Mouse (Mus musculus): ENCODE data around the gene Nenf. TPM values are rescaled to one million over a fixed set of nuclear protein-coding genes. Genes with fewer than 3 reads are reported as not detected.
A peak's percentile ranks its signal among the peaks of the same experiment; 100 is the strongest.

Nenf gene
- total RNA-seq, 2 experiments from 2014 or later, result 83.5 to 89.9 TPM

DNA sequence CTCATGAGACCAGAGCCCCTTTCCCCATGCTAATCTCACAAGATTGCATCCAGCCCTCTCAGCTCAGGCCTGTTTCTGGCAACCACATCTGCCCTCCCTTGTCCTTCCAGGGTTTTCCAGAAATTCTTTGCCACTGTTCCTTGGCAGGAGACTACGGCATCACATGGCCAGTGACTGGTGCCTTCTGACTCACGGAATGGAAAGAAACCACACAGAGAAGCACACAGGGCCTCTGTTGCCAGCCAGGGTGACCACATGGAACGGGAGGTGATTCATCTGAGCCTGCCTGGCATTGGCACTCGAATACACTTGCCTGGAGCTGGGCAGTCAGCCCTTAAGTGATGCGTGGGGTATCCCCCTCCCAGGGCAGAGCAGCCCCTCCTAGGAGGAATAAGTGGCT lies 25.6 kb downstream of the Nenf start:
- intact Hi-C loops (cut with DNase I), result no loop called here
- peak; percentile 66 for DNase-seq

DNA sequence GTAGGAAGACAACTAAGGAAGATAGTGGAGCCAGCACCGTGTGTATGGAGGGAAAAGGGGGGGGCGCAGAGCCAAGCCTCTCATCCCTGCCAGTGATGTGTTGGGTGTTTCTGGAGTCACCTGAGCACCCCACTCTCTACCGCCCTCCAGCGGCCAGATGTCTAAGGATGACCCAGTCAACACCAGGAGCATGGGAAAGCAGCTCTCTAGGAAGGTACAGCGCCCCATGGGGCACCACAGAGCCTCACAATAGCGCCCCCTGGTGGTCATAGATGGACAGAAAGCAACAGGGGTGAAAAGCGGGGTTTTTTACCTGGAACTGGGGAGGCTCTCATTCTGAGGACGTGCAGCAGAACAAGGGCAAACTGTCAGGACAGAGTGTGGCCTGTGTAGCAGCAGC lies 29.2 kb downstream of the Nenf start:
- DNase-seq, result peak; percentile 50
- intact Hi-C loops (cut with DNase I), result no loop called here

GRCm38 (mm10) chr1:191284502-191284901 lies 33.5 kb downstream of the Nenf start:
- DNase-seq, result no peak
- intact Hi-C loops (cut with DNase I), result no loop called here

DNA sequence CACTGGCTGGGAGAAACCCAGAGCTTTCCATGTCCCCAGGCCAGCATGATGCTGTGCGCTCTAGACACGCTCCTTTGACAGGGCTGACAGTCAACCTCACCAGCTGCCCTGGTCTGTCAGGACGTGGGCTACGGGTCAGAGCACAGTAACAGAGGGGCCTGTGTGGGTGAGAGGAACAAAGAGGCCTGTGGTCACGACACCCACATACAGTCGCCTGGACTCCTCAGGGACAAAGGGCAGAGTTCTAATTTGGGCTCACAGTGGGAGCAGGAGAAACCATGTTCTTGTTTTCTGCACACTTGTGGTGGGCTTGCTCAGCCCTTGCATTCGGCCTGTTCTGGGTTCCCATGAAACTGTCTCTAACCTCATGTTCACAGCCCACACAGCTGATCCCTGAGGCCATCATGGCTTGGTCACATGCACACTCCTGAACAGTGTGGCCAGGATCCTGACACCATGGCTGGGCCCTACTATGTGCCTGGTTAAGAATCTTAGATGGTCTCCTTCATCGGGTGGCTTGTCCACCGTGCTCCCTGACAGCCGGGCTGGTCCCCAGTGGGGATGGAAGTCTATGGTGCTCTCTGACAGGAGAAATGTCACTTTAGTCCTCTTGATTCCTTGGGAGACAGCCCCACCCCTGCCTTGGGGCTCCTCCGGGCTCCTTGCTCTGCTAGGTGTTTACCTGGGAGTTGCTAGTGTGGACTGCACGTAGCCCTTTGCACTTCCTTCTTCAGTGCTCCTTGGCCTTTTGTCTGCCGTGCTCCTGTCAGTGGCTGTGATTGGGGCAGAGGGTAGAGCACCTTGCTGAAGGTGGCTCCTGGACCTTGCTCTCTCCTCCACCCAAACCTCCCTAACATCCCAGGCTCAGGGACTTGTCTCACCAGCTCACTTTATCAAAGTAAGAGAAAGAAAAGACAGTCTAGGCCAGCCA lies 34.6 kb downstream of the Nenf start:
- DNase-seq, result no peak
- intact Hi-C loops (cut with DNase I), result no loop called here

DNA sequence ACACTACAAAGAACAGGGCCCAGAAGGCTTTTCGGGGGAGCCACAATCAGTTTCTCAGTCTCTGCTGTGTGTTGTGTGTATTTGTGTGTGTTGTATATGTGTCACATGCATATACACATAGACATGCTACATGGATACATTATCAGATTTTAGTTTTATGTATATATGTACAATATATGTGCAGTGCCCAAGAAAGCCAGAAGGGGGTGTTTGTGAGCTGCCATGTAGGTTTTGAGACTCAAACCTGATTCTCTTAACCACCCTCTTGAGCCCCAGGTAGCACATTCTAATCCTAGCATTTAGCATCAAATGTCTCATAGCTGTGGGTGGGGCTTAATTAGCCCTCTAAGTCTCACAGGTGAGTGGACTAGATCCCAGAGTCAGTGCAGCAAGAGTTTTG lies 35.7 kb downstream of the Nenf start:
- no peak for DNase-seq
- intact Hi-C loops (cut with DNase I), result no loop called here

DNA sequence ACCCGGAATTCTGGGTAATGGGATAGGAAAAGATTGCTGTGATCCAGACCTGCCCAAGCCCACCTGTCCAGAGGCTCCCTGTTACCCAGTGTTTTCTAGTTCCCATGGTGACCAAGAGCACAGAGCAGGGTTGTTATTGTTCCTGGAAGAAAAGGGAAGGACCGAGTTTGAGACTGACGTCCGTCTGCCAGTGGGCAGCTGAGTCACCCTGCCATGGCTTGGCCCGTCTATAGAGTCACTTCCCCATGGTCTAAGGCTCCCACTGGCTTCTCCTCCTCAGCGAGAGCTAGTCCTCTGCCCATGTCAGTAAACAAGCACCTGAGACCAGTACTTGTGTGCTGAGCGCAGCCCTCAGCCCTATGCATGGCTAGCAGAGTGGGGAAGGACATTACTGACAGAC lies 36.8 kb downstream of the Nenf start:
- intact Hi-C loops (cut with DNase I), result no loop called here
- DNase-seq, result no peak

- intact Hi-C loops (cut with DNase I), result loop anchor here (10.0 kb wide), 1 partner anchor 184 kb away; the partner anchor contains the start of gene Batf3
- DNase-seq, result no peak
Measured at GRCm38 (mm10) chr1:191278324-191278723, 39.7 kb downstream of the Nenf start.

DNA sequence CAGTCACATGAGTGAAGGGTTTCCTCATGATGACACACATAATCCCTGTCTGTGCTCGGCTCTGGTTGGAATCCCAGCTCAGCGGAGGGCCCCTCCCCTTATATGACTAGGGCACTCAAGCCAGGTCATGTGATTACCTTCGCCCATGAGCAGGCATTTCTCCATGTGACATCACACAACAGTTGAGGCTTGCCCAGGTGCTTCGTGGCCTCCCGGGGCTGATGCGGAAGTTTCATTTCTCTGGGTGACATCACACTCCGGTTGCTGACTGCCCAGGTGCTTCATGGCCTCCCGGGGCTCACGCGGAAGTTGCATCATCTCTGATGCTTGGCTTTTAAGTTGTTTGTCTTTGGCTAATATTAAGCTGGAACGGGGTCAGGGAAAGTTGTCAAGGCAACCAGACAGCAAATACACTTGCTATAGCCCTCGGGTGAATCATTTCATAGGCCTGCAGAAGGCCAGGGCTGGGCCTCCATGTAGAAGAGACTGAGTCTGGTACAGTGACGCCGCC lies 40.4 kb downstream of the Nenf start:
- intact Hi-C loops (cut with DNase I), result loop anchor here (10.0 kb wide), 1 partner anchor 183 kb away; the partner anchor contains the start of gene Batf3

GRCm38 (mm10) chr1:191276181-191276580 lies 41.8 kb downstream of the Nenf start:
- intact Hi-C loops (cut with DNase I), result loop anchor here (10.0 kb wide), 1 partner anchor 181 kb away; the partner anchor contains the start of gene Batf3
- DNase-seq, result no peak

More for the DNA sequence above, 40.4 kb downstream of the Nenf start:
- DNase-seq, result no peak

GRCm38 (mm10) chr1:191275527-191275926 lies 42.5 kb downstream of the Nenf start:
- peak; percentile 79 for DNase-seq
- intact Hi-C loops (cut with DNase I), result loop anchor here (10.0 kb wide), 1 partner anchor 181 kb away; the partner anchor contains the start of gene Batf3

GRCm38 (mm10) chr1:191272660-191273059 lies 45.3 kb downstream of the Nenf start:
- intact Hi-C loops (cut with DNase I), result loop anchor here (10.0 kb wide), 1 partner anchor 178 kb away; the partner anchor contains the start of gene Batf3
- no peak for DNase-seq

DNA sequence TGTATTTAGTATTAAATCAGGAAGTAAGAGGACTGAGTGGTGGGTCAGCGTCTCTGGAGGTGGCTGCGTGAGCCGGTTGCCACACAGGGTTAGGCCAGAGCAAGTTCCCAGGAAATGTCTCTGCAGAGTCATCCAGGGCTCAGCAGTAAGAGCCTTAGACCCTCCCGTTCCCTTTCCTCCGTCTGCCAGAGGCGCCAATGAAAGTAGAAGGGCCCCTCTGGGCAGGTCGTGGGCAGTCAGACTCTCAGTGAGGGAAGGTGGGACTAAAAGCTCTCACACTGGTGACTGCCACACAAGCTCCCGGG lies 48.4 kb downstream of the Nenf start:
- DNase-seq, result no peak
- intact Hi-C loops (cut with DNase I), result no loop called here

GRCm38 (mm10) chr1:191268797-191269647 lies 49.0 kb downstream of the Nenf start:
- intact Hi-C loops (cut with DNase I), result no loop called here
- DNase-seq, result no peak

DNA sequence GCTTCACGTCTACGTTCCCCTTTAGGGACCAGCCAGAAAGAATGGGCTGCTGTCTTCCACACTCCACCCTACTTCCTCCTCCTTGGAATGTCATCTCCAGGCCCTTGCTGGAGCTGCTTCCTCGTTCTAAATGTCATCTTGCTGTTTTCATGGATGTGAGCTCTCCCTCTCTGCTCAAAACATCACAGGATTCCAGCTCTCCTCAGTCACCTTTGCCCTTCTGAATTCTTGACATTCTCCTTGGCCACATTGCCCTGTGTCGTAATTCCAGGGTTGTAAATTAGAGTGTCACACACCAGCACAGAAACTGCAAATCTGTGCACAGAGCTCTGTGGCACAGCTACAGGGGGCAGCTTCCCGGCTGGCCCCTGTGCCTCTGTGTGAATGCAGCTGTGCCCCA lies 50.1 kb downstream of the Nenf start:
- DNase-seq, result no peak
- intact Hi-C loops (cut with DNase I), result no loop called here

DNA sequence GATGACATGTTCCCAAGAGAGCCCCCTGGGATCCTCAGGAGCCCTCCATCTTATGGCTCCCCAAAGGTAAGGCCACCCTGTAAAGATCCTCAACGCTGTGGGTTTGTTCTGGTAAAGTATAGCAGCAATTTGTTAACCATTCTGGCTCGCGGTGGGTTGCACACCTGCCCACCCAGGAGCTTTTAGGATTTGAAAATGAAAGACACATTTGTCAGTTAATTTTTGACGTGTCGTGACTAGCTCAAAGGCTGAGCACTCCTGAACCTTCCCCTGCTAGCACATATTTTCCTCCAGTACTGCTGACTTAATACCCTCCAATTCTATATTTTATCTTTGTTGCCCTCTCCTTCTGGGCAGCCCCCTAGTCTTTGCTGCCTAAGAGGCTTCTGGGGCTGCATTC lies 50.8 kb downstream of the Nenf start:
- intact Hi-C loops (cut with DNase I), result no loop called here
- DNase-seq, result no peak

DNA sequence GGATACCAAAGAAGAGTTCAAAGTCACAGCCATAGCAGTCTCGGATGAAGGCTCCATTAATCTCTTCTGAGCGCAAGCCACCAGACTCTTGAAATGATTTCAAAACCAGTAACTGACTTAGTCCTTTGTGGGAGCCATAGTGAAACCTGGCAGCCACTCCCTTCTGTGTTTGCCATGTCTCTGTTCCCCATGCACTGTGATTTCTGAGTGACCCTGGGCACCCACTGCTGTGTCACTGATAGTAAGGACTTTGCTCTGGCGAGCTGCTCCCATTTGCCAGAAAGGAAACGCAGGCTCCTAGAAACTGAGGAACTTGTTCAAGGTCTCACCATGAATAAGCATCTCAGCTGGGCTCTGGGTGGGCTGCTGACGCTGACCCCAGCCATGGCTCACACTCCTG lies 54.5 kb downstream of the Nenf start:
- intact Hi-C loops (cut with DNase I), result no loop called here
- no peak for DNase-seq

- intact Hi-C loops (cut with DNase I), result no loop called here
- no peak for DNase-seq
Measured at GRCm38 (mm10) chr1:191261861-191262260, 56.1 kb downstream of the Nenf start.

- DNase-seq, result peak; percentile 38
- intact Hi-C loops (cut with DNase I), result no loop called here
Measured at GRCm38 (mm10) chr1:191259661-191260060, 58.3 kb downstream of the Nenf start.

DNA sequence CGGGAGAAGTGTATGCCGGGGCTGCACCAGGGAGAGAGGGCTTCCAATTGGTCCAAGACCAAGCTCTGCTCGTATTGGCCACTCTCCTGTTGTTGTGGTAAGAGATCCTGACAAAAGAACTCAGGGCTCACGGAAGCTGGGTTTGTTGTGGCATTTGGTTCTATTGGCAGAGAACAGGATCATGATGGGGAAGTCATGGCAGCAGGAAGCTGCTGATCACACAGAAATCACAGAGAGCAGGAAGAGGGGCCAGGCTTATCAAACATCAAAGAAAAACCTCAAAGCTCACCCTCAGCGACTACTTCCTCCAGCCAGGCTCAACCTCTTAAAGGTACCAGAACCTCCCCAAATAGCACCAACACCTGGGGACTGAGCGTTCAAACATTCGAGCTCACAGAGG lies 58.9 kb downstream of the Nenf start:
- DNase-seq, result no peak

GRCm38 (mm10) chr1:191258521-191258920 lies 59.5 kb downstream of the Nenf start:
- DNase-seq, result no peak

More for the DNA sequence above, 58.9 kb downstream of the Nenf start:
- intact Hi-C loops (cut with DNase I), result no loop called here

DNA sequence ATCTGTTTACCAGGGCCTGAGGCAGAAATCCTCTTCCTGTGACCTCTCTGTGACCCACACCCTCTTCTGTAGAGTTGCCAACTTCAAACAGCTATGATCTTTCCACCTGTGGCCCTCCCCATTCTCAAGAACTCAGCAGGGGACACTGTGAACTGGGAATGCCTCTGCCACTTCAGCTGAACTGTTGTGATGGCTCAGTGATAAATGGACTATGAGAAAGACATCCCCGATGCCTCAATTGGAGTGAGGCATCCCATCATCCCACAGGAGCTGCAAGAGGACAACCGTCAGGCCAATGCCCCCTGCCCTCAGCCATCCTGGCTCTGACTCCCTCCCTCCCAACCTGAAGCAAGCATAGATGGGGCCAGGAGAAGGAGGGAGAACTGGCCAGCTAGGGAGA lies 60.0 kb downstream of the Nenf start:
- DNase-seq, result no peak
- intact Hi-C loops (cut with DNase I), result no loop called here

More at GRCm38 (mm10) chr1:191258521-191258920, 59.5 kb downstream of the Nenf start:
- intact Hi-C loops (cut with DNase I), result no loop called here
